Mouse (Mus musculus) ES-Bruce4 (cell line): Measurements from ENCODE around the gene Dnajc5. TPM values are rescaled to one million over a fixed set of nuclear protein-coding genes. Genes with fewer than 3 reads are reported as not detected.

Experiments used
- H3K27ac ChIP-seq: 2 replicates; pipeline ENCODE4 v1.5.1; 2012; ENCODE audit warnings: low read length, inconsistent platforms; ENCODE audit not compliant: insufficient read depth
- H3K27me3 ChIP-seq: 2 replicates; pipeline ENCODE4 v1.6.1; 2012; ENCODE audit warnings: mild to moderate bottlenecking, low read length, inconsistent platforms; ENCODE audit not compliant: control insufficient read depth, poor library complexity, insufficient read depth, severe bottlenecking
- H3K36me3 ChIP-seq: 2 replicates; pipeline ENCODE4 v1.6.1; 2012; ENCODE audit warnings: inconsistent platforms, mild to moderate bottlenecking, low read length, moderate library complexity; ENCODE audit not compliant: control insufficient read depth, poor library complexity, insufficient read depth, severe bottlenecking
- H3K4me1 ChIP-seq: one replicate; pipeline ENCODE4 v1.8.1; 2011; ENCODE audit warnings: low read length; ENCODE audit not compliant: control insufficient read depth, insufficient read depth
- H3K4me3 ChIP-seq: 2 replicates; pipeline ENCODE4 v1.5.1; 2011; ENCODE audit warnings: low read depth, mild to moderate bottlenecking, low read length
- H3K9ac ChIP-seq: 2 replicates; pipeline ENCODE4 v1.6.1; 2012; ENCODE audit warnings: low read depth, mild to moderate bottlenecking, inconsistent platforms; ENCODE audit not compliant: poor library complexity, severe bottlenecking
- H3K9me3 ChIP-seq: replicated peaks from 2 replicates; pipeline ENCODE4 v1.6.1; 2012; ENCODE audit warnings: mild to moderate bottlenecking, low read length, inconsistent platforms; ENCODE audit not compliant: control insufficient read depth, poor library complexity, insufficient read depth, severe bottlenecking
- CTCF ChIP-seq: IDR thresholded peaks from one replicate; pipeline ENCODE4 v1.8.1; 2011; ENCODE audit warnings: low read depth, low read length
- EP300 ChIP-seq: IDR thresholded peaks from 2 replicates; pipeline ENCODE4 v1.6.1; 2011; ENCODE audit warnings: low read depth, low read length; ENCODE audit not compliant: insufficient read depth
- POLR2A ChIP-seq: IDR thresholded peaks from one replicate; pipeline ENCODE4 v1.8.1; 2011; ENCODE audit warnings: low read length; ENCODE audit not compliant: insufficient read depth
- polyA plus RNA-seq: library from polyadenylated mRNA; stranded (reverse); fragments of >200 nt; gene quantifications from 2 replicates; pipeline ENCODE4 v1.2.4, GENCODE M21; 2011; ENCODE audit warnings: low read depth; ENCODE audit not compliant: missing spikeins, insufficient read depth, insufficient read length

The Dnajc5 gene
- polyA plus RNA-seq, 1 experiment: 59.0 TPM

DNA sequence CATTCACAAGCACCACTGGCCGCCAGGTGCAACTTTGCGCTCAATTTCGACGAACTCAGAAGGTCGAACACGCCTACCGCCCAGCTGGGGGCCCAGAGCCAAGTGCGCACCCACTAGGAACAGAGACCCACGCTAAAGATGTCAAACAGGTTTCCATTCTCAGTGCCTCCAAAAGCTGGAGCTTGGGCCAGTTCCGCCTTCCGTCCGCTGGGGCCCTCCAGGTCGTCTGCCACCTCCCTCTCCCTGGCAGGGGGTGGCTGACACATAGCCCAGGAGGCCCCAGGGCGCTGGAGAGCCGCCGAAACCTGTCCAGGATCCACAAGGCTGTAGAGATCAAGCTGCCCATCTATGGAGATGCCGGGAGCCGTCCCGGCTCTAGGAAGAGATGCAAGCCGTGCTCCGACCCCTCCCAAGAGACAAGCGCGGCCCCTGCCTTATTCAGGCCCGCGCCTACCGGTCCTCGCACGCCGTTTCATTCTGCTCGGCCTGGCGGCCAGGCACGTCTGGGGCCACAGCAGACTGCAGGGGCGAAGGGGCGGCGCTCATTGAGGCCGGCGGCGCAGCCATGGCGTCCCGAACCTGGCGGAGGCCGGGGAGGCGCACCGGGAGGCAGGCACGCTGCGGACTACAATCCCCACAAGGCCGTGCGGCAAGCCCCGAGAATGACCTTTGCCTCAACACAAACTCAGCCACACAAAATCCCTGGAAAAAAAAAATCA lies 61.3 kb downstream of the Dnajc5 start:
- TF ChIP-seq EP300 (no peak), CTCF (no peak), POLR2A (no peak)
- Histone ChIP-seq H3K27me3 (no peaks in the 10 kb centered on the region), H3K4me3 (peak overlapping the region; percentile 84), H3K9ac (peak overlapping the region; percentile 54), H3K4me1 (no peaks in the 10 kb centered on the region), H3K27ac (peak overlapping the region; percentile 18), H3K36me3 (no peaks in the 10 kb centered on the region), H3K9me3 (no peaks in the 10 kb centered on the region)

DNA sequence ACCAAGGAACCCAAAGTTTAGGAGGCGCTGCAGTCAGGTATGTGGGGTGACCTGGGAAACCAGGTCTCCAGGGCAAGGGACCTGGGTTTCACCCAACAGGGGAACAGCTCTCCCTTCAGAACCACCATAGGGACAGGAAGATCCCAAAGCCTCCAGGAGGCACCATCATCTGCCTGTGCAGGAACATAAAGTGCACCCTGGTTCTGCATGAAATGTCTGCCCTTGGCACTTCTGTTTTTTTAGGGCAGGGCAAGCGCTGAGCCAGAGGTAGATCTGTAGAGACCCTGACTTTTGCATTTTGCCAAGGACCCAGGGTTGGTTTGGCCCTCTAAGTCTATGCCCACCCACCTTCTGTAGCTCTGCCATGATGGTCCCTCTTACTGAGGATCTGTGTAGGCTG lies 62.1 kb downstream of the Dnajc5 start:
- Histone ChIP-seq H3K36me3 (peaks cover 6% of the 10 kb centered on the region; the same call in 1 of the 2 replicates), H3K9me3 (no peaks in the 10 kb centered on the region), H3K4me1 (no peaks in the 10 kb centered on the region), H3K27me3 (no peaks in the 10 kb centered on the region), H3K27ac (no peak overlapping the region), H3K9ac (no peak overlapping the region; the same call in 1 of the 2 replicates), H3K4me3 (no peak overlapping the region)
- no peak for TF ChIP-seq POLR2A
- TF ChIP-seq EP300: no peak
- TF ChIP-seq CTCF: no peak

- no peaks in the 10 kb centered on the region for H3K27me3 ChIP-seq
- H3K36me3 ChIP-seq: peaks cover 6% of the 10 kb centered on the region; the same call in 1 of the 2 replicates
- H3K9me3 ChIP-seq: no peaks in the 10 kb centered on the region
- no peak overlapping the region for H3K4me3 ChIP-seq
- no peak overlapping the region for H3K9ac ChIP-seq
- no peaks in the 10 kb centered on the region for H3K4me1 ChIP-seq
- H3K27ac ChIP-seq: no peak overlapping the region
- TF ChIP-seq CTCF: no peak
Measured at GRCm38 (mm10) chr2:181582939-181583338, 62.7 kb downstream of the Dnajc5 start.

GRCm38 (mm10) chr2:181583460-181584257 lies 63.4 kb downstream of the Dnajc5 start:
- Histone ChIP-seq H3K36me3 (peaks cover 6% of the 10 kb centered on the region; the same call in 1 of the 2 replicates), H3K9me3 (no peaks in the 10 kb centered on the region), H3K4me3 (no peak overlapping the region), H3K27ac (no peak overlapping the region), H3K9ac (no peak overlapping the region), H3K4me1 (no peaks in the 10 kb centered on the region), H3K27me3 (no peaks in the 10 kb centered on the region)
- TF ChIP-seq POLR2A (no peak), CTCF (no peak), EP300 (no peak)

GRCm38 (mm10) chr2:181584411-181584942 lies 64.2 kb downstream of the Dnajc5 start, which contains the start of gene Uckl1:
Gene Uckl1 (minus strand): TSS chr2:181584892.
- H3K4me1 ChIP-seq: no peaks in the 10 kb centered on the region
- H3K4me3 ChIP-seq: no peak within 1 kb of the TSS
- peaks cover 6% of the 10 kb centered on the region; the same call in 1 of the 2 replicates for H3K36me3 ChIP-seq
- TF ChIP-seq CTCF (no peak), EP300 (no peak), POLR2A (no peak)
- H3K27me3 ChIP-seq: no peaks in the 10 kb centered on the region
- no peak within 1 kb of the TSS for H3K27ac ChIP-seq
- no peak within 1 kb of the TSS for H3K9ac ChIP-seq
- no peaks in the 10 kb centered on the region for H3K9me3 ChIP-seq
